Mouse (Mus musculus): Measurements from ENCODE around the gene Apol10a. TPM values are rescaled to one million over a fixed set of nuclear protein-coding genes. Genes with fewer than 3 reads are reported as not detected.
"Not testable (repeated sequence)": the region's sequence is repeated elsewhere in the genome, so short reads cannot be mapped to it uniquely, and the experiment has no call there.

Gene Apol10a
- not detected in 2 replicates for polyA plus RNA-seq (2015; fragmentation: Nextera tagmentation; extraction: Ambion mirVana)

DNA sequence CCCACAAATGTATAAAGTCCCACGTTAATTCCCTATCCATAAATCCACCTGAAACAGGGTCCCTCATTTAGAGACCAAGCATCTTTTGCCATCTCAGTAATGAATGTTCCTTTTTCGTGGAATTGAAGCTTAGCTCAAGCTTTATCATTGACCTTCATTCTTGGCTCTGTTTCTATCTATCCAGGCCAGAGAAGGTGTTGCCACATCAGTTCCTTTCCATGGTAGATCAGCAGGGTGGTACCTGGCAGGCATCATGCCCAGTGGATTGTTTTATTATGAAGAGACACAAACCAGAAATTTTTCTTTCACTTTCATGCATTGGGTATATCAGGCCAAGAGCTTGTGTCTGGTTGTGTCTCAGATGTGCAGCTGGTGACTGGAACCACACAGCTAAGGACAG, at the start of gene Apol10a:
Apol10a (plus strand) TSS at position 355 of the 400 bp plus-strand sequence.
- H3K27ac ChIP-seq (ENCODE audit: low read length); H3K4me2 ChIP-seq (ENCODE audit: low read length); H3K36me3 ChIP-seq (ENCODE audit: control insufficient read depth, insufficient read depth, low read length); ATAC-seq; H3K4me3 ChIP-seq (ENCODE audit: low read depth, low read length); H3K27me3 ChIP-seq (ENCODE audit: control insufficient read depth, insufficient read depth, low read depth, low read length); H3K4me1 ChIP-seq (ENCODE audit: control insufficient read depth, insufficient read depth, low read length); H3K9me3 ChIP-seq (replicated peaks; ENCODE audit: control insufficient read depth, low read length, poor library complexity, severe bottlenecking); H3K9ac ChIP-seq (ENCODE audit: low read depth, low read length): not testable (repeated sequence)
- WGBS, result 80% methylated on average over 2 of the region's 2 CpGs

DNA sequence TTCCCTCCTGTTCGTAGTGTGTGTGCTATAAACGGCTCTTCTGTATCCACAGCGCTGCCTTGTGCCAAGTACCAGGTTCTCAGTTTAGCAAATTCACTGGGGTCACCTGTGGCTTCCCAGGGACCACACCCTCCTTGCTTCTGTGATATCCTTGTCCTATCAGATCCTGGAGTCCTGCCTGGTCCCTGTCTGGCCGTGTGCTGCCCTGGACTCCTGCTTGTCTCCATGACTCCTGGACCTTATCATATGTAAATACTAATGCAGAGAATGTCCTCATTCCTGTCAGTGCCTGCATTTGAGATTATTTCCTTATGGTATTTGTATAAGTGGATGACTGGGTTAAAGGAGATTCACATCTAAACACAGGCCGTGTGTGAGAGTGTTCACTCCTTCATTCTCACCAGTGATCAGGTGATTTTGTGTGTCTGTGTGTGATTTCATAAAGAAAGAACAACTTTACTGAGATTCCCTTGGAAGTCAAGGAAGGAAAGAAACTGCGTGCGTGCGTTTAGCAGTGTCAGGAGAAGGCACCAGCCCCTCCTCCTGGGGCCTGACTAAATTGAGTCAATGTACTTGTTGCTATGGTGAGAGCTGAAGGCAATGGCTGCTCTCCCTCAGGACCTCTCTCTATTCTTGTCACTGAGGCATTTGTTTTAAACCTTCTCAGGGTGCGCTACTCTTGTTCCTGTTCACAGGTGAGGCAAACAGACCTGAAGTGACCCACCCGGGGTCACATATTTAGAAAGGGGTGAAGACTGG, 48.0 kb upstream of the Apol10a start:
- H3K4me2 ChIP-seq (ENCODE audit: low read length); H3K4me3 ChIP-seq (ENCODE audit: low read depth, low read length); H3K4me1 ChIP-seq (ENCODE audit: control insufficient read depth, insufficient read depth, low read length); H3K9me3 ChIP-seq (replicated peaks; ENCODE audit: control insufficient read depth, low read length, poor library complexity, severe bottlenecking); H3K36me3 ChIP-seq (ENCODE audit: control insufficient read depth, insufficient read depth, low read length); ATAC-seq; H3K27ac ChIP-seq (ENCODE audit: low read length); H3K27me3 ChIP-seq (ENCODE audit: control insufficient read depth, insufficient read depth, low read depth, low read length); H3K9ac ChIP-seq (ENCODE audit: low read depth, low read length): not testable (repeated sequence)
- WGBS, result 77% methylated on average over 7 of the region's 10 CpGs

DNA sequence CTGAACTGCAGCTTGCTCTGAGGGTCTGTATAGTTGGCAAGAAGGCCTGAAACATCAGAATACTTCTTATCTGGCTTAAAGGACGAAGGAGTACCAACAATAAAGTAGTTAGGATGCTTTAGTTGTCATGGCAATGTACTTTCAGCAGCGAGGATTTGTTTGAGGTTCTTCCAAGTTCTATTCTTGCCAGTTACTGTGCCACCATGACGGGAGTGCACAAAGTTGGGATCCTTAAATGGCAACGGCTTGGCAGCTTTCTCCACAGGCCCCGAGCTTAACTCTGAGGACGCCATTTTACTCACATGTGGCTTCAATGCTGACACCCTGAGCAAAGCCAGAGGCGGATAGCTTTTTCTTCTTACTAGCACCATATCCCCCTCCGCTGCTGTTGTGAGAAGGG, 32.1 kb upstream of the Apol10a start:
- not testable (repeated sequence) for H3K27ac ChIP-seq (ENCODE audit: low read length); H3K4me3 ChIP-seq (ENCODE audit: low read depth, low read length); H3K36me3 ChIP-seq (ENCODE audit: control insufficient read depth, insufficient read depth, low read length); H3K4me2 ChIP-seq (ENCODE audit: low read length); H3K27me3 ChIP-seq (ENCODE audit: control insufficient read depth, insufficient read depth, low read depth, low read length); H3K9me3 ChIP-seq (replicated peaks; ENCODE audit: control insufficient read depth, low read length, poor library complexity, severe bottlenecking); H3K4me1 ChIP-seq (ENCODE audit: control insufficient read depth, insufficient read depth, low read length); ATAC-seq; H3K9ac ChIP-seq (ENCODE audit: low read depth, low read length)
- WGBS, result 66% methylated on average over 8 of the region's 8 CpGs

DNA sequence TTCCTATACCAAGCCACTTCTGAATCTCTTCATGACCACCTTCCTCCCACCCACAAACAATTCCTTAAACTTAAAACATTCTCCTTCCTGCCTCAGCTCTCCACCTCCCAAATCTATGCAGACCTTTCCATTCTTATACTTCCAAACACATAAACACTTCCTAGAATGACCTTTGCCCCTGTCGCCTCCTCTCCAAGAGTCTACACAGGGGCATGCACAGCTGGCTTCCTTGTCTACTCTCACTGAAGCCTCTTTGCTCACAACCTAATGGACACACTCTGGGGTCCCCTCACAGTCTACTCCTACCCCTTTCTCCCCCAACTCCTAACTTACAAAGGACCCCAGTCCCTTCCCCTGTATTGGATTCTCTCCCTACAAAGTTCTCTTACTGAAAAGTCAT, 31.2 kb upstream of the Apol10a start:
- H3K4me3 ChIP-seq (ENCODE audit: low read depth, low read length); H3K9me3 ChIP-seq (replicated peaks; ENCODE audit: control insufficient read depth, low read length, poor library complexity, severe bottlenecking); H3K27me3 ChIP-seq (ENCODE audit: control insufficient read depth, insufficient read depth, low read depth, low read length); H3K4me1 ChIP-seq (ENCODE audit: control insufficient read depth, insufficient read depth, low read length); H3K36me3 ChIP-seq (ENCODE audit: control insufficient read depth, insufficient read depth, low read length); H3K27ac ChIP-seq (ENCODE audit: low read length); H3K9ac ChIP-seq (ENCODE audit: low read depth, low read length); ATAC-seq; H3K4me2 ChIP-seq (ENCODE audit: low read length): not testable (repeated sequence)
- WGBS, result no CpG with 5 or more reads among the region's 1 CpGs

DNA sequence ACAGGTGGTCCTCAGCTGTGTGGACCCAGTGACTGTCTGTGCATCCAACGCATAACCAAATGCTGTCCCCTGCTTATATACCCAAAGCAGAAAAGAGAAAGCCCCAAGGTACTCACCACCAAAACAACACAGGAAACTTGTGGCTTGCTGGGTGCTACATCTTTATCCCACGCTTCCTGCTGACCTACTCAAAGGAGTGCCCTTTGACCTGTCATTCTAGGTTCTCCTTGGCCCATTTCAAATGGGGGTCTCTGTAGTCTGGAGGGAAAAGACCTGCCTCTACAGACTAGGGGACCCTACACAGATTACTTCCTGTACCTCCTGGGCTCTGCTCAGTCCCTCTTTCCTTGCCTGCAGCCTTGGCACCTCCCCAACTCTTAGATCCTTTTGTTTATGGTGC, 29.5 kb upstream of the Apol10a start, which contains the start of gene Apol7b:
Apol7b (minus strand) TSS at position 101 of the 400 bp plus-strand sequence.
- H3K9me3 ChIP-seq (replicated peaks; ENCODE audit: control insufficient read depth, low read length, poor library complexity, severe bottlenecking); H3K9ac ChIP-seq (ENCODE audit: low read depth, low read length); H3K4me3 ChIP-seq (ENCODE audit: low read depth, low read length); H3K27me3 ChIP-seq (ENCODE audit: control insufficient read depth, insufficient read depth, low read depth, low read length); H3K4me2 ChIP-seq (ENCODE audit: low read length); ATAC-seq; H3K4me1 ChIP-seq (ENCODE audit: control insufficient read depth, insufficient read depth, low read length); H3K36me3 ChIP-seq (ENCODE audit: control insufficient read depth, insufficient read depth, low read length); H3K27ac ChIP-seq (ENCODE audit: low read length): not testable (repeated sequence)
- WGBS, result 77% methylated on average over 2 of the region's 2 CpGs

DNA sequence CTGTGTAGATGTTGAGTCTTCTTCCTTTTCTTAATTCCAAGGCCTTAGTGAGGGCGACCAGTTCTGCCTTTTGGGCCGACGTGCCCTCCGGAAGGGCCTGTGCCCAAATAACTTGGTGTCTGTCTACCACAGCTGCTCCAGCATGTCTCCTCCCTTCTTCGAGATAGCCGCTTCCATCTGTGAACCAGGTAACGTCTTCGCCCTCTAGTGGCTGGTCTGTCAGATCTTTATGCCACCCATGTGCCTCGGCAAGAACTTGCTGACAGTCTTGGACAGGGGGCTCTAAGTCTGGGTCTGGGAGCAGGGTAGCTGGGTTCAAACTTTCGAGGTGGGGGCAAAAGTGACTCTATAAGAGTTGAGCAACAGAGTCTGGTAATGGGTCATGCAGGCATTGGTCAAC, 26.9 kb upstream of the Apol10a start:
- not testable (repeated sequence) for ATAC-seq; H3K27ac ChIP-seq (ENCODE audit: low read length); H3K4me2 ChIP-seq (ENCODE audit: low read length); H3K36me3 ChIP-seq (ENCODE audit: control insufficient read depth, insufficient read depth, low read length); H3K4me1 ChIP-seq (ENCODE audit: control insufficient read depth, insufficient read depth, low read length); H3K27me3 ChIP-seq (ENCODE audit: control insufficient read depth, insufficient read depth, low read depth, low read length); H3K9ac ChIP-seq (ENCODE audit: low read depth, low read length); H3K4me3 ChIP-seq (ENCODE audit: low read depth, low read length); H3K9me3 ChIP-seq (replicated peaks; ENCODE audit: control insufficient read depth, low read length, poor library complexity, severe bottlenecking)
- WGBS, result 55% methylated on average over 10 of the region's 10 CpGs

DNA sequence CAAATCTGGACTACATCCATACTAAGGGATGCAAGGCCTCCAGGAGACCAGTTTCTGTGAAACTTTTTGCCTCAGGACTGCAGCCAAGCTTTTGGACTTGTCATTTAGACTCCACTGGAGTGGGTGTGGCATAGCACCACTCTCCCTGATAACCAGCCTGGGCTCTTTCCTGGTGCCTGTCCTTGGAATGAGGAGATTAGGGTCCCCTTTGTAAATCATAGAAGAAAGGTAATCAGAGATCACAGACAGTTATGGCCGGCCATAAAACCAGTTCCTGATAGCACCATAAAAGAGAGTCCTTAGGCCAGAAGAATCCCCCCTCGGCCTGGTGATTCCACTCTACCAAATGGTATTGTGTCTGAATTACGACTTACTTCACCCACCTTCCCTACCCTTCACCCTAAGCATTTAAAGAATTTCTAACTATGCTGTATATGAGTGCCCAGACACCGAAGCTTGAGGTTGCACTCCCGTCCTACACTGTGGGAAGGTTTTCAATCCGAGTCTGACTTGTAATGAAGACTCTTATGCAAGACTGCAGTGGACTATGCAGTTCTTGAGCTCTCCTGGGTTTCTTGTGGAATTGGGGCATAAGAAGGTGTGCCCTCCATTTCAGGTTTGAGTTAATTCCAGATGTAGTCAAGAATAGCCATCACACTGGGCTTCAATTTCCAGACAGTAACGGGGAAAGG, 2.0 kb upstream of the Apol10a start:
- H3K9ac ChIP-seq (ENCODE audit: low read depth, low read length); H3K9me3 ChIP-seq (replicated peaks; ENCODE audit: control insufficient read depth, low read length, poor library complexity, severe bottlenecking); H3K4me3 ChIP-seq (ENCODE audit: low read depth, low read length); ATAC-seq; H3K4me2 ChIP-seq (ENCODE audit: low read length); H3K36me3 ChIP-seq (ENCODE audit: control insufficient read depth, insufficient read depth, low read length); H3K4me1 ChIP-seq (ENCODE audit: control insufficient read depth, insufficient read depth, low read length); H3K27me3 ChIP-seq (ENCODE audit: control insufficient read depth, insufficient read depth, low read depth, low read length); H3K27ac ChIP-seq (ENCODE audit: low read length): not testable (repeated sequence)
- 85% methylated on average over 7 of the region's 7 CpGs for WGBS

DNA sequence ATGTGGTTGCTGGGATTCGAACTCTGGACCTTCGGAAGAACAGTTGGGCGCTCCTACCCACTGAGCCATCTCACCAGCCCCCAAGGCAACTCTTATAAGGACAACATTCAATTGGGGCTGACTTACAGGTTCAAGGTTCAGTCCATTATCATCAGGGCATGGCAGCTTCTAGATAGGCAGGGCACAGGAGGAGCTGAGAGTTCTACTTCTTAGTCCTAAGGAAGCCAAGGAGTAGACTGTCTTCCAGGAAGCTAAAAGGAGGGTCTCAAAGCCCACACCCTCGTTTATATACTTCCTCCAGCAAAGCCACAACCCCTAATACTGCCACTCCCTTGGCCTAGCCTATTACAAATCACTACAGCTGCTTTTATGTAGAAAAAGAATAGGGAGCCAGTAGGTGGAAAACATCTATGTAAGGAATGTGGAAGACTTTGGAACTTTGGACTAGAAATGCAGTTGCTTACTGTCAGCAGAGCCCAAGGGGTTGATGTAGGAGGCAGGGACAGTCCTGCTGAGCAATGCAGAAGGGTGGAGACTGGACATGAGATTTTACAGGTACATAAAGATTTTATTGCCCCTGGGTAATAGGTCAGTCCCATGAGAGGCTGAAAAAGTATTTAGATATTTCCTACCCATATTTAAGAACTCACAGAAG, 5.4 kb downstream of the Apol10a start:
- H3K27me3 ChIP-seq (ENCODE audit: control insufficient read depth, insufficient read depth, low read depth, low read length), result no peaks in the 10 kb centered on the region
- H3K36me3 ChIP-seq (ENCODE audit: control insufficient read depth, insufficient read depth, low read length), result no peaks in the 10 kb centered on the region
- no peak overlapping the region for H3K27ac ChIP-seq (ENCODE audit: low read length)
- H3K4me3 ChIP-seq (ENCODE audit: low read depth, low read length), result no peak overlapping the region
- 73% methylated on average over 4 of the region's 4 CpGs for WGBS
- H3K4me1 ChIP-seq (ENCODE audit: control insufficient read depth, insufficient read depth, low read length), result no peaks in the 10 kb centered on the region
- no peak for ATAC-seq
- H3K9me3 ChIP-seq (replicated peaks; ENCODE audit: control insufficient read depth, low read length, poor library complexity, severe bottlenecking), result no peaks in the 10 kb centered on the region
- no peak overlapping the region for H3K4me2 ChIP-seq (ENCODE audit: low read length)
- no peak overlapping the region for H3K9ac ChIP-seq (ENCODE audit: low read depth, low read length)

DNA sequence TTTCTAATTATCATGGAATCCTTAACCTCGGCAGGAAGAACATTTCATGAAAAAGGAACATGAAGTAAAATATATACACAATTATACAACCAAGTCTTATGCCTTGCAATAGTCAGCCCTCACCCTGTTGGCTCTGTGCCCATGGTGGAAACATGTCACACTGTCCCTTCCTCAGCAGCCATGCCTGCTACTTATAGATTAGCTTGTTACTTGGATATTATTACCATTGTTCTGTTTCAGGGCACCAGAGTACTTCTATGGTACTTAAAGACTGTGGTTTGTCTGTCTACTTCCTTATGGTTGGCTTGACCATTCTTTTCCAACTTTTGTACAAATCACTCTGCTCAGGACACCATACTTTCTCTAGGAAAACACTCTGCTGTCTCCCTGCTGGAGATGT, 16.3 kb downstream of the Apol10a start:
- H3K4me2 ChIP-seq (ENCODE audit: low read length); H3K27ac ChIP-seq (ENCODE audit: low read length); ATAC-seq; H3K36me3 ChIP-seq (ENCODE audit: control insufficient read depth, insufficient read depth, low read length); H3K9ac ChIP-seq (ENCODE audit: low read depth, low read length); H3K9me3 ChIP-seq (replicated peaks; ENCODE audit: control insufficient read depth, low read length, poor library complexity, severe bottlenecking); H3K4me1 ChIP-seq (ENCODE audit: control insufficient read depth, insufficient read depth, low read length); H3K27me3 ChIP-seq (ENCODE audit: control insufficient read depth, insufficient read depth, low read depth, low read length); H3K4me3 ChIP-seq (ENCODE audit: low read depth, low read length): not testable (repeated sequence)
- no CpG with 5 or more reads among the region's 1 CpGs for WGBS
